Mouse (Mus musculus): ENCODE results near the gene Fam47e.

- TF ChIP-seq CTCF (IDR thresholded peaks at IDR 0.05; ENCODE audit: low read depth, low read length) (peak; percentile 85), POLR2A (IDR thresholded peaks at IDR 0.05; ENCODE audit: extremely low read depth, insufficient read depth, low read length) (peak; percentile 75)
Measured at GRCm38 (mm10) chr5:92505402-92505865, 49.4 kb upstream of the Fam47e start.
